Mouse (Mus musculus): ENCODE data around the gene Tars2. TPM values are rescaled to one million over a fixed set of nuclear protein-coding genes. Genes with fewer than 3 reads are reported as not detected.
A peak's percentile ranks its signal among the peaks of the same experiment; 100 is the strongest.

Gene Tars2
- polyA plus RNA-seq, 1 experiment from 2014 or later: 50.1 TPM

- Histone ChIP-seq H3K9me3 (ENCODE audit: control insufficient read depth, low read length) (no peaks in the 10 kb centered on the region), H3K4me2 (ENCODE audit: low read length) (no peak overlapping the region), H3K4me3 (ENCODE audit: low read length) (no peak overlapping the region), H3K36me3 (ENCODE audit: control insufficient read depth, insufficient read depth, low read length) (peaks cover 38% of the 10 kb centered on the region), H3K4me1 (ENCODE audit: control insufficient read depth, insufficient read depth, low read depth, low read length) (no peaks in the 10 kb centered on the region), H3K27ac (ENCODE audit: low read depth, low read length) (no peak overlapping the region), H3K9ac (ENCODE audit: low read depth, low read length) (no peak overlapping the region), H3K27me3 (replicated peaks; ENCODE audit: control insufficient read depth, insufficient read depth, low read length) (no peaks in the 10 kb centered on the region)
- WGBS: 79% methylated on average over 8 of the region's 8 CpGs
- 0 out of 2 replicates have a peak, but pooled peaks have one; percentile 18 for ATAC-seq
These were observed 19.6 kb downstream of the Tars2 start for GRCm38 (mm10) chr3:95740406-95740805.

GRCm38 (mm10) chr3:95739353-95740104 lies 20.5 kb downstream of the Tars2 start, which contains the start of gene Ecm1:
Ecm1 (minus strand) TSS chr3:95739569.
- Histone ChIP-seq H3K9ac (ENCODE audit: low read depth, low read length) (no peak within 1 kb of the TSS), H3K4me1 (ENCODE audit: control insufficient read depth, insufficient read depth, low read depth, low read length) (no peaks in the 10 kb centered on the region), H3K4me2 (ENCODE audit: low read length) (no peak within 1 kb of the TSS), H3K27me3 (replicated peaks; ENCODE audit: control insufficient read depth, insufficient read depth, low read length) (no peaks in the 10 kb centered on the region), H3K4me3 (ENCODE audit: low read length) (no peak within 1 kb of the TSS), H3K36me3 (ENCODE audit: control insufficient read depth, insufficient read depth, low read length) (peaks cover 32% of the 10 kb centered on the region), H3K9me3 (ENCODE audit: control insufficient read depth, low read length) (no peaks in the 10 kb centered on the region), H3K27ac (ENCODE audit: low read depth, low read length) (no peak within 1 kb of the TSS)
- 86% methylated on average over 7 of the region's 7 CpGs for WGBS
- no peak for ATAC-seq

GRCm38 (mm10) chr3:95735071-95735670 lies 24.8 kb downstream of the Tars2 start:
- Histone ChIP-seq H3K9ac (ENCODE audit: low read depth, low read length) (no peak overlapping the region), H3K27ac (ENCODE audit: low read depth, low read length) (no peak overlapping the region), H3K36me3 (ENCODE audit: control insufficient read depth, insufficient read depth, low read length) (peaks cover 6% of the 10 kb centered on the region; the same call in 1 of the 2 replicates), H3K4me2 (ENCODE audit: low read length) (no peak overlapping the region), H3K4me1 (ENCODE audit: control insufficient read depth, insufficient read depth, low read depth, low read length) (no peaks in the 10 kb centered on the region), H3K4me3 (ENCODE audit: low read length) (no peak overlapping the region), H3K9me3 (ENCODE audit: control insufficient read depth, low read length) (no peaks in the 10 kb centered on the region), H3K27me3 (replicated peaks; ENCODE audit: control insufficient read depth, insufficient read depth, low read length) (no peaks in the 10 kb centered on the region)
- WGBS: 91% methylated on average over 12 of the region's 12 CpGs
- ATAC-seq: no peak

- ATAC-seq: no peak
- Histone ChIP-seq H3K9ac (ENCODE audit: low read depth, low read length) (no peak overlapping the region), H3K4me3 (ENCODE audit: low read length) (no peak overlapping the region), H3K36me3 (ENCODE audit: control insufficient read depth, insufficient read depth, low read length) (peaks cover 5% of the 10 kb centered on the region; the same call in 1 of the 2 replicates), H3K4me1 (ENCODE audit: control insufficient read depth, insufficient read depth, low read depth, low read length) (no peaks in the 10 kb centered on the region), H3K27ac (ENCODE audit: low read depth, low read length) (no peak overlapping the region), H3K27me3 (replicated peaks; ENCODE audit: control insufficient read depth, insufficient read depth, low read length) (no peaks in the 10 kb centered on the region), H3K4me2 (ENCODE audit: low read length) (no peak overlapping the region), H3K9me3 (ENCODE audit: control insufficient read depth, low read length) (no peaks in the 10 kb centered on the region)
- 88% methylated on average over 13 of the region's 13 CpGs for WGBS
These were observed 25.8 kb downstream of the Tars2 start for GRCm38 (mm10) chr3:95734092-95734702.

GRCm38 (mm10) chr3:95732744-95733521 lies 27.1 kb downstream of the Tars2 start:
- H3K27me3 ChIP-seq (replicated peaks; ENCODE audit: control insufficient read depth, insufficient read depth, low read length): no peaks in the 10 kb centered on the region
- H3K4me1 ChIP-seq (ENCODE audit: control insufficient read depth, insufficient read depth, low read depth, low read length): no peaks in the 10 kb centered on the region
- 78% methylated on average over 11 of the region's 11 CpGs for WGBS
- no peak overlapping the region for H3K4me2 ChIP-seq (ENCODE audit: low read length)
- no peak overlapping the region for H3K4me3 ChIP-seq (ENCODE audit: low read length)
- no peak overlapping the region for H3K27ac ChIP-seq (ENCODE audit: low read depth, low read length)
- no peak overlapping the region; the same call in 1 of the 2 replicates for H3K9ac ChIP-seq (ENCODE audit: low read depth, low read length)
- ATAC-seq: no peak; the same call in 1 of the 2 replicates
- no peaks in the 10 kb centered on the region for H3K9me3 ChIP-seq (ENCODE audit: control insufficient read depth, low read length)
- H3K36me3 ChIP-seq (ENCODE audit: control insufficient read depth, insufficient read depth, low read length): peaks cover 5% of the 10 kb centered on the region; the same call in 1 of the 2 replicates

- peaks cover 5% of the 10 kb centered on the region; the same call in 1 of the 2 replicates for H3K36me3 ChIP-seq (ENCODE audit: control insufficient read depth, insufficient read depth, low read length)
- H3K9me3 ChIP-seq (ENCODE audit: control insufficient read depth, low read length): no peaks in the 10 kb centered on the region
- no peak overlapping the region for H3K9ac ChIP-seq (ENCODE audit: low read depth, low read length)
- no peaks in the 10 kb centered on the region for H3K4me1 ChIP-seq (ENCODE audit: control insufficient read depth, insufficient read depth, low read depth, low read length)
- H3K4me2 ChIP-seq (ENCODE audit: low read length): no peak overlapping the region
- WGBS: 97% methylated on average over 9 of the region's 9 CpGs
- H3K27me3 ChIP-seq (replicated peaks; ENCODE audit: control insufficient read depth, insufficient read depth, low read length): no peaks in the 10 kb centered on the region
- no peak overlapping the region for H3K27ac ChIP-seq (ENCODE audit: low read depth, low read length)
- ATAC-seq: no peak
- no peak overlapping the region for H3K4me3 ChIP-seq (ENCODE audit: low read length)
These were observed 27.7 kb downstream of the Tars2 start for GRCm38 (mm10) chr3:95732297-95732696.

GRCm38 (mm10) chr3:95731802-95732201 lies 28.2 kb downstream of the Tars2 start:
- Histone ChIP-seq H3K36me3 (ENCODE audit: control insufficient read depth, insufficient read depth, low read length) (peaks cover 5% of the 10 kb centered on the region; the same call in 1 of the 2 replicates), H3K27ac (ENCODE audit: low read depth, low read length) (no peak overlapping the region), H3K9me3 (ENCODE audit: control insufficient read depth, low read length) (no peaks in the 10 kb centered on the region), H3K4me1 (ENCODE audit: control insufficient read depth, insufficient read depth, low read depth, low read length) (no peaks in the 10 kb centered on the region), H3K4me2 (ENCODE audit: low read length) (no peak overlapping the region), H3K27me3 (replicated peaks; ENCODE audit: control insufficient read depth, insufficient read depth, low read length) (no peaks in the 10 kb centered on the region), H3K9ac (ENCODE audit: low read depth, low read length) (no peak overlapping the region), H3K4me3 (ENCODE audit: low read length) (no peak overlapping the region)
- WGBS: 93% methylated on average over 4 of the region's 4 CpGs
- ATAC-seq: no peak

GRCm38 (mm10) chr3:95730431-95730830 lies 29.6 kb downstream of the Tars2 start:
- Histone ChIP-seq H3K4me1 (ENCODE audit: control insufficient read depth, insufficient read depth, low read depth, low read length) (no peaks in the 10 kb centered on the region), H3K4me3 (ENCODE audit: low read length) (no peak overlapping the region), H3K9ac (ENCODE audit: low read depth, low read length) (no peak overlapping the region), H3K9me3 (ENCODE audit: control insufficient read depth, low read length) (no peaks in the 10 kb centered on the region), H3K36me3 (ENCODE audit: control insufficient read depth, insufficient read depth, low read length) (peaks cover under 1% of the 10 kb centered on the region; the same call in 1 of the 2 replicates), H3K27me3 (replicated peaks; ENCODE audit: control insufficient read depth, insufficient read depth, low read length) (no peaks in the 10 kb centered on the region), H3K4me2 (ENCODE audit: low read length) (no peak overlapping the region), H3K27ac (ENCODE audit: low read depth, low read length) (no peak overlapping the region)
- no peak for ATAC-seq
- WGBS: 87% methylated on average over 7 of the region's 7 CpGs
